Mouse (Mus musculus): ENCODE measurements around the gene Clip3. TPM values are rescaled to one million over a fixed set of nuclear protein-coding genes. Genes with fewer than 3 reads are reported as not detected.

Clip3 gene
- polyA plus RNA-seq, 1 experiment from 2014 or later = 131 TPM

- H3K36me3 ChIP-seq (ENCODE audit: control insufficient read depth, insufficient read depth, low read length) = no peaks in the 10 kb centered on the region
- no peak for DNase-seq
- no peak overlapping the region for H3K9ac ChIP-seq (replicated peaks; ENCODE audit: low read length)
- H3K27ac ChIP-seq (replicated peaks; ENCODE audit: low read depth, low read length) = no peak overlapping the region
- H3K27me3 ChIP-seq (ENCODE audit: control insufficient read depth, insufficient read depth, low read length) = no peaks in the 10 kb centered on the region
- no peak overlapping the region for H3K4me3 ChIP-seq (replicated peaks; ENCODE audit: low read depth, low read length)
- 64% methylated on average over 2 of the region's 2 CpGs for WGBS
- H3K4me2 ChIP-seq (ENCODE audit: low read length) = 0 out of 2 replicates have a peak overlapping the region, but pooled peaks have one; percentile 93
- no peak for ATAC-seq (ENCODE audit: low FRiP score, low TSS enrichment)
- H3K4me1 ChIP-seq (ENCODE audit: control insufficient read depth, insufficient read depth, low read length) = peaks cover 9% of the 10 kb centered on the region; the same call in 1 of the 2 replicates
- no peaks in the 10 kb centered on the region for H3K9me3 ChIP-seq (ENCODE audit: control insufficient read depth, low read length)
Measured at GRCm38 (mm10) chr7:30278911-30279310, 12.6 kb upstream of the Clip3 start.

DNA sequence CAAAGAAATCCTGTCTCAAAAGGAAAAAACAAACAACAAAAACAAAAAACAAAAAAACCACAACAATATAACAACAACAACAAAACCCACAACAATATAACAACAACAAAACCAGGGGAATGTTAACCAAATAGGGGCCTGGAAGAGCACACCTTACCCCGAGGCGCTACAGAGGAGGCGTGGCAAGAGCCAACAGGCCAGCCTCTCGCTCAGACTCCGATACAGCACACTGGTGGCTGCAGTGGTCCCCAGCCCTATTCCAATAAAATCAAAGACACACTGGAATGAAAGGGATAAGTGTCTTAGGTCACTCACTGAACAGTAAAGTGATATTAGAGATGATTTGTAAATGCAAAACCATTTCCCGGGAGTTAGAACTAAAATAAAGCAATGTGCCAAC, 12.0 kb upstream of the Clip3 start:
- DNase-seq (no peak), ATAC-seq (ENCODE audit: low FRiP score, low TSS enrichment) (no peak)
- no peak overlapping the region for H3K27ac ChIP-seq (replicated peaks; ENCODE audit: low read depth, low read length)
- H3K27me3 ChIP-seq (ENCODE audit: control insufficient read depth, insufficient read depth, low read length) = no peaks in the 10 kb centered on the region
- WGBS = under 1% methylated on average over 6 of the region's 6 CpGs
- peaks cover 9% of the 10 kb centered on the region; the same call in 1 of the 2 replicates for H3K4me1 ChIP-seq (ENCODE audit: control insufficient read depth, insufficient read depth, low read length)
- no peaks in the 10 kb centered on the region for H3K9me3 ChIP-seq (ENCODE audit: control insufficient read depth, low read length)
- H3K36me3 ChIP-seq (ENCODE audit: control insufficient read depth, insufficient read depth, low read length) = no peaks in the 10 kb centered on the region
- H3K4me2 ChIP-seq (ENCODE audit: low read length) = peak overlapping the region; percentile 93
- H3K4me3 ChIP-seq (replicated peaks; ENCODE audit: low read depth, low read length) = peak overlapping the region; percentile 61
- H3K9ac ChIP-seq (replicated peaks; ENCODE audit: low read length) = peak overlapping the region; percentile 44; the same call in 1 of the 2 replicates

DNA sequence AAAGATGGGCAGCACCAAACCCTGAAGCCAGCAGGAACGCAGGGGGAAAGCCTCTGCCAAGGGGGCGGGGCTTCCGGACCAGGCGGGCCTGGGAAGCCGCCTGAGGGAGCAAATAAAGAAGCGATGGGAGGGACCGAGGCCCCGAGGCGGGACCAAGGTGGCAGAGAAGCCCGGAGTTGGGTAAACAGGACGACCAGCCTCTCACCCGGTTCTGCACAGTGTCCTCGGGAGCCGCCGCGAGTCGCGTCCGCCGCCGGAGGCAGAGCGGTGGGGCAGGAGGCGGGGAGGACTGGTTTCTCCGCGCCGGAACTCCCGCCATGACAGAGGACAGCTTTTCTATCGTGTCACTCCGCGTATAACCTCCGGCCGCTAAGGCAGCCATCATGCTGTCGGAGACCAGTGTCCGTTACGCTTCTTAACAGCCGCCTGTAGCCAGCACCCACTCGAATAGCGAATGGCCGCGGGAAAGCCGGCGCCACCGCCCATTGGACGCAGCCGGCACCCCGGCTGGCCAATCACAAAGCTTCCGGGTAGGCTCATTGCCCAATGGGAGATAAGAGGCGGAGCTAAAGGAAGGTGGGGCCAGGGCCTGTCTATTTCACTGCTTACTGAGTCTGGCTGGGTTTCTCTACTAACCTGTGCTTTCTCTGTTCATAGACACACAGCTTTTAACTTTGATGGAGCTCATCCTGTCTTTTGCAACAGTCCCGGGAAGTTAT, 11.4 kb upstream of the Clip3 start, which contains the start of the genes Thap8 and Wdr62:
Gene Thap8 (plus strand): TSS at position 144 of the 719 bp plus-strand sequence.
Gene Wdr62 (minus strand): TSS at position 469 of the 719 bp plus-strand sequence.
- peak within 1 kb of the TSS; percentile 61 for H3K4me3 ChIP-seq (replicated peaks; ENCODE audit: low read depth, low read length)
- peaks cover 9% of the 10 kb centered on the region; the same call in 1 of the 2 replicates for H3K4me1 ChIP-seq (ENCODE audit: control insufficient read depth, insufficient read depth, low read length)
- H3K27ac ChIP-seq (replicated peaks; ENCODE audit: low read depth, low read length) = peak within 1 kb of the TSS; percentile 95
- peak; percentile 97 for DNase-seq
- H3K4me2 ChIP-seq (ENCODE audit: low read length) = peak within 1 kb of the TSS; percentile 93
- ATAC-seq (ENCODE audit: low FRiP score, low TSS enrichment) = peak; percentile 96
- no peaks in the 10 kb centered on the region for H3K9me3 ChIP-seq (ENCODE audit: control insufficient read depth, low read length)
- no peaks in the 10 kb centered on the region for H3K27me3 ChIP-seq (ENCODE audit: control insufficient read depth, insufficient read depth, low read length)
- peak within 1 kb of the TSS; percentile 47 for H3K9ac ChIP-seq (replicated peaks; ENCODE audit: low read length)
- no peaks in the 10 kb centered on the region for H3K36me3 ChIP-seq (ENCODE audit: control insufficient read depth, insufficient read depth, low read length)
- WGBS = under 1% methylated on average over 49 of the region's 49 CpGs

GRCm38 (mm10) chr7:30280670-30281138, 10.8 kb upstream of the Clip3 start:
- peak overlapping the region; percentile 61 for H3K4me3 ChIP-seq (replicated peaks; ENCODE audit: low read depth, low read length)
- peak overlapping the region; percentile 93 for H3K4me2 ChIP-seq (ENCODE audit: low read length)
- DNase-seq (peak; percentile 95), ATAC-seq (ENCODE audit: low FRiP score, low TSS enrichment) (peak; percentile 88)
- peak overlapping the region; percentile 95 for H3K27ac ChIP-seq (replicated peaks; ENCODE audit: low read depth, low read length)
- no peaks in the 10 kb centered on the region for H3K27me3 ChIP-seq (ENCODE audit: control insufficient read depth, insufficient read depth, low read length)
- under 1% methylated on average over 20 of the region's 20 CpGs for WGBS
- peaks cover 9% of the 10 kb centered on the region; the same call in 1 of the 2 replicates for H3K4me1 ChIP-seq (ENCODE audit: control insufficient read depth, insufficient read depth, low read length)
- no peaks in the 10 kb centered on the region for H3K9me3 ChIP-seq (ENCODE audit: control insufficient read depth, low read length)
- H3K36me3 ChIP-seq (ENCODE audit: control insufficient read depth, insufficient read depth, low read length) = no peaks in the 10 kb centered on the region
- H3K9ac ChIP-seq (replicated peaks; ENCODE audit: low read length) = peak overlapping the region; percentile 47

DNA sequence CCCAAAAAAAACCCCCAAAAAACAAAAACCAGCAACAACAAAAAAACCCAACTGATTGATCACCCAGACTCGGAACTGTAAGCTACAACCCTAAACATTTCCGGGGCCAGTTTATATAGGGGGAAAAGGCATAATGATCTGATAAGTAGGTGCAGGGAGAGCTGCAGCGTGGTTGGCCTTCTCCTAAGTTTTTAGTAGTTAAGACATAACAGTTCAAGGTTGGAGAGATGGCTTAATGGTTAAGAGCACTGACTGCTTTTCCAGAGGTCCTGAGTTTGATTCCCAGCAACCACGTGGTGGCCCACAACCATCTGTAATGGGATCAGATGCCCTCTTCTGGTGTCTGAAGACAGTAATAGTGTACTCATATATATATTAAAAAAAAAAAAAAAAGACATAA, 10.0 kb upstream of the Clip3 start:
- no peak for ATAC-seq (ENCODE audit: low FRiP score, low TSS enrichment)
- WGBS = 81% methylated on average over 4 of the region's 4 CpGs
- Histone ChIP-seq H3K27me3 (ENCODE audit: control insufficient read depth, insufficient read depth, low read length) (no peaks in the 10 kb centered on the region), H3K9ac (replicated peaks; ENCODE audit: low read length) (no peak overlapping the region), H3K4me1 (ENCODE audit: control insufficient read depth, insufficient read depth, low read length) (peaks cover 9% of the 10 kb centered on the region; the same call in 1 of the 2 replicates), H3K4me2 (ENCODE audit: low read length) (peak overlapping the region; percentile 93), H3K9me3 (ENCODE audit: control insufficient read depth, low read length) (no peaks in the 10 kb centered on the region), H3K4me3 (replicated peaks; ENCODE audit: low read depth, low read length) (no peak overlapping the region), H3K36me3 (ENCODE audit: control insufficient read depth, insufficient read depth, low read length) (no peaks in the 10 kb centered on the region), H3K27ac (replicated peaks; ENCODE audit: low read depth, low read length) (no peak overlapping the region)
- DNase-seq = no peak

DNA sequence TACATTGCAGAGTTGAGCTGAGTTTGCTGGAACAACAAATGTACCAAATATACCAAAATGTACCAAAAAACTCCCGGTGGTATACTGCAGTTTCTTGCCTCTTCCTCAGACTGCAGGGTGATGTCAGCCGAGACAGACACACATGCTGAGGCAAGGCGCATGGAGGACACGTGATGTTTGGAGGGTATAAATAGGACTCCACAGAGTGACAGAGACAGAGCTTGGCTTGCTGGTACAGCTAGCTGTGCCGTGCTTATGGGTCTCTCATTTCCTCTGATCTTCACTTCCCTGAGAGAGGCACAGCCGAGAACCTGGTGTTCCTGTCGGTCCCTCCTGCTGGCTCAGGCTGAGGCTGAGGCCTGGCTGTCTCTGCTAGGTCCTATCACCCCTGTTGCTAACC, 8.8 kb upstream of the Clip3 start:
- ATAC-seq (ENCODE audit: low FRiP score, low TSS enrichment) (no peak), DNase-seq (no peak)
- H3K9ac ChIP-seq (replicated peaks; ENCODE audit: low read length) = no peak overlapping the region
- no peaks in the 10 kb centered on the region for H3K9me3 ChIP-seq (ENCODE audit: control insufficient read depth, low read length)
- no peaks in the 10 kb centered on the region for H3K36me3 ChIP-seq (ENCODE audit: control insufficient read depth, insufficient read depth, low read length)
- H3K4me1 ChIP-seq (ENCODE audit: control insufficient read depth, insufficient read depth, low read length) = peaks cover 9% of the 10 kb centered on the region; the same call in 1 of the 2 replicates
- H3K27me3 ChIP-seq (ENCODE audit: control insufficient read depth, insufficient read depth, low read length) = no peaks in the 10 kb centered on the region
- no peak overlapping the region for H3K27ac ChIP-seq (replicated peaks; ENCODE audit: low read depth, low read length)
- no peak overlapping the region for H3K4me3 ChIP-seq (replicated peaks; ENCODE audit: low read depth, low read length)
- no peak overlapping the region for H3K4me2 ChIP-seq (ENCODE audit: low read length)
- 75% methylated on average over 7 of the region's 7 CpGs for WGBS

DNA sequence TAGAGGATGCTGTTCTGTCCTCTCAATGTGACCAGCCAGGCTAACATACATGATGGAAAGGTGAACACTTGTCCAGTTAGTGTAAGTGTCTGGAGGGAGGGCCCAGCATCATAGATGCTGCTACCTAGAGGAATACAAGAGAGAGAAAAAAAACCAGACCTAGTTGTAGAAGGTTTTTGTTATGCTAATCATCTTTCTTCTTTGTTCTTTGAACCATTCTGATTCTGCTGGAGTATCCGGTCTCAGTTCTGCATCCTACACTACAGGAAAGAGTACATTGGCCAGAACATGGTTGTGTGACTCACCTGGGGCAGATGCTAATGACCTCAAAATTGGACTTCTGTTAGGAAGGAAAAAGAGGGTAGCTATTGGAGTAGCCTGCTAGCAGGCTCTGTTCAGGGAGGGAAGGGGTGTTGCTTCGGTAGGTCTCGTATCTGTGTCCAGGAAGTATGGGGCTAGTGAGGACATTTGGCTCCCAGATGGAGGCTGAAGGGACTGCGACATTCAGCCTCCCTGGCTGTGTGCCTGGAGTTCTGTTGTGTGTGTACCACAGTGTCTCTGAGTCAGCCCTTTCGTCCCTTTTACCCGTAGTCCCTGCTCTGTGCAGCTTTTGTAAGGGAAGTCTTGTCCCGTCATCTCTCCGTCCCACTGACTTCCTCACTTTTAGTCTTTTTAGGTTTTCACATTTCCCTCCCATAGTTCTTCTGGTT, 4.7 kb upstream of the Clip3 start:
- H3K36me3 ChIP-seq (ENCODE audit: control insufficient read depth, insufficient read depth, low read length) = no peaks in the 10 kb centered on the region
- H3K4me2 ChIP-seq (ENCODE audit: low read length) = no peak overlapping the region
- 0 out of 2 replicates have a peak, but pooled peaks cover 4% of the 10 kb centered on the region for H3K4me1 ChIP-seq (ENCODE audit: control insufficient read depth, insufficient read depth, low read length)
- WGBS = 65% methylated on average over 8 of the region's 8 CpGs
- H3K27me3 ChIP-seq (ENCODE audit: control insufficient read depth, insufficient read depth, low read length) = no peaks in the 10 kb centered on the region
- no peaks in the 10 kb centered on the region for H3K9me3 ChIP-seq (ENCODE audit: control insufficient read depth, low read length)
- no peak overlapping the region for H3K9ac ChIP-seq (replicated peaks; ENCODE audit: low read length)
- H3K27ac ChIP-seq (replicated peaks; ENCODE audit: low read depth, low read length) = no peak overlapping the region
- no peak overlapping the region for H3K4me3 ChIP-seq (replicated peaks; ENCODE audit: low read depth, low read length)
- ATAC-seq (ENCODE audit: low FRiP score, low TSS enrichment) (no peak), DNase-seq (no peak)

DNA sequence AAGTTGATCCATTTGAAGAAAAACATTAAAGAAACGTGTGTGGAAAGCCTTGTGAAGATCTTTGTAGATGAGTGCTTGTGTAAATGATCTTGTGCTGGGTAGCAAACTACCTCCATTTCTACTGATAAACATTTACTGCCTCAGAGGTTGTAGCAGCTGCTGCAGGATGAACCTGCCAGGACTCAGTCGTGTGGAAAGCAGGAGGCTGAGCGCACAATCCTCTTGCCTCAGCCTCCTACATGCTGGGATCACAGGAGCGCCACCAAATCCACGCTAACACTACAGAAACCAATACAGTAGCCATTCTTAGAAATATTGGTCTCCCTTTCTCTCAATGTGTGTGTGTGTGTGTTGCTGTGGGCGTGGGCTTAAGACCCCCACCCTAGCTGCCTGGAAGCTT, 3.5 kb upstream of the Clip3 start:
- no peaks in the 10 kb centered on the region for H3K27me3 ChIP-seq (ENCODE audit: control insufficient read depth, insufficient read depth, low read length)
- no peak overlapping the region for H3K4me2 ChIP-seq (ENCODE audit: low read length)
- no peaks in the 10 kb centered on the region for H3K36me3 ChIP-seq (ENCODE audit: control insufficient read depth, insufficient read depth, low read length)
- H3K9ac ChIP-seq (replicated peaks; ENCODE audit: low read length) = no peak overlapping the region
- H3K9me3 ChIP-seq (ENCODE audit: control insufficient read depth, low read length) = no peaks in the 10 kb centered on the region
- no peak for ATAC-seq (ENCODE audit: low FRiP score, low TSS enrichment)
- no peak overlapping the region for H3K27ac ChIP-seq (replicated peaks; ENCODE audit: low read depth, low read length)
- no peak for DNase-seq
- H3K4me3 ChIP-seq (replicated peaks; ENCODE audit: low read depth, low read length) = no peak overlapping the region
- WGBS = 72% methylated on average over 6 of the region's 6 CpGs
- H3K4me1 ChIP-seq (ENCODE audit: control insufficient read depth, insufficient read depth, low read length) = peaks cover 11% of the 10 kb centered on the region

Measured in midbrain, embryonic 14.5 days (tissue).